Mouse (Mus musculus) pancreas, adult 10 weeks (tissue): ENCODE measurements around the gene Stip1. TPM values are rescaled to one million over a fixed set of nuclear protein-coding genes. Genes with fewer than 3 reads are reported as not detected.

Experiments used
- polyA plus RNA-seq: library from polyadenylated mRNA; stranded (reverse); fragments of 350-450 nt; fragmentation: Illumina TruSeq; extraction: RNeasy Lipid Tissue Mini Kit (QIAGEN cat#74804); gene quantifications from one replicate; pipeline ENCODE4 v1.2.3, GENCODE M21; 2015; ENCODE audit warnings: low read depth, low replicate concordance; ENCODE audit not compliant: insufficient read depth

Stip1 gene
- polyA plus RNA-seq = 15.0 TPM

DNA sequence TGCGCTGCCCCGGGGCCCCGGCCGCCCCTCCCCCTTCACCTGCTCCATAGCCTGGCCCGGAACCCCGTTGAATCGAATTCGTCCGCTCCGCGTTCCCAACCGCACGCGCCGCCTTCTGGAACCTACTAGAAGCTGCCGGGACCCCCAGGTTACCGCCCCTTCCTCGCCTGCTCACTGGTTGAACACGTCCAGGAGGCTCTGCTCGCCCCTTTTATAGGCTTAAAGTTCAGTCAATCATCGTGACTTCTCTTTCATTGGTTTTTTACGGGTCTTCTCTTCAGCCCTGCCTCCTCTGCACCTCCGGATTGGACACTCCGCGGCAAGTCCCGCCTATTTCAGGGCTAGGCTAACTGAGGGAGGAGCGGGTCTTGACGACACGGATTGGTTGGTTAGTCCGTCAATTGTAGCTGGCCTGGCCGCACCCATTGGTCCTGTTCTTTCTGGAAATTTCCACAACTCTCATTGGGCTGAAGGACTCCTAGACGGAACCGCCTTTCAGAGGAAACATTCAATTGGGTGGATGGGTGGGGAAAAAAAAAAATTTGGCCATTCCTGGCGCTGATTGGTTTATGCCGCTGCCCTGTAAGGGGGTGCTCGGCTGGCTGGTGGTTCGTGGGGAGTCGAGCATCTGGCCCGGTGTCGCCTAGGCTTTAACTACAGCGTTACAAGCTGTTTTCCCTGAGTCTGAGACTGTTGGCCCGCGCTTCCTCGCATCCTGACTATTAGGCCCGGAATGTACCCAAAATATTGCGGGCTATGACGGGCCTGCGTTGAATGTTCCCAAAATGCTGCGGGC, at the start of gene Stip1:
Gene Stip1 (minus strand): TSS at position 127 of the 796 bp plus-strand sequence.

DNA sequence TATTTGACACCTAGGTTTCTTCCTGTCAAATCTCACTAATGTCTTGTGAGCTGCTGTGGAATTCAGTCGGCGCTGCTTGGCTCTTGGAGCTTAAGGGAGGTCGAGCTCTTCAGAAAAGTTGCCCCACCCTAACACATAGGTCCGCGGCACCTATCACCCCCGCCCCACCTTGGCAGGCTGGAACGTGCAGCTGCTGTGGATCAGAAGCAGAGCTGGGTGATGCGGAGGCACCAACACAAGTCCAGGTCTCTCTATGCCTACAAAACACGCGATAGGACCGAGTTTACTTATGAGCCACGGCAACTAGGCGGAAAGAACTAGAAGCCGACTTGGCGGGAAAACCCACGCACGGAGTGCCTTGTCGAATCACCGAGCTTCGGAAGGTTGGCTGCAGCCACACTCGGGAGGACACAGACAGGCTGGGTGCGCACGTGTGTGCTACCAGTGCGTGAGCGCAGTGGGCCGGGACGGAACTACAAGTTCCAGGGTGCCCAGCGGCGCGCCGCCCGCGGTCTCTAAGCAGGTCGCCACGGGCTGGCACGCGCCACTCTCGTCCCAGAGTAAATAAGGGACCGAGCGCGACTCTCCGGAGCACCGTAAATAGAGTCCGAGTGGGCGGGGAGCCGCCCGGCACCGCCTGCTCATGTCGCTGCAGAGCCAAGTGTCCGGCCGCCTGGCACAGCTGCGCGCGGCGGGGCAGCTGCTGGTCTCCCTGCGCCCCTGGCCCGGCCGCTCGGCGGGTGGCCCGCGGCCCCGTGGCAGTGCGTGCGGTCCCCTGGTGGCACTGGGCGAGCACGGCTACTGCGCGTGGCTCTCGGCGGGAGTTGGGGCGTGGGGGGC, 16.7 kb upstream of the Stip1 start, which contains the start of gene Macrod1:
Gene Macrod1 (plus strand): TSS at position 563 of the 840 bp plus-strand sequence.

DNA sequence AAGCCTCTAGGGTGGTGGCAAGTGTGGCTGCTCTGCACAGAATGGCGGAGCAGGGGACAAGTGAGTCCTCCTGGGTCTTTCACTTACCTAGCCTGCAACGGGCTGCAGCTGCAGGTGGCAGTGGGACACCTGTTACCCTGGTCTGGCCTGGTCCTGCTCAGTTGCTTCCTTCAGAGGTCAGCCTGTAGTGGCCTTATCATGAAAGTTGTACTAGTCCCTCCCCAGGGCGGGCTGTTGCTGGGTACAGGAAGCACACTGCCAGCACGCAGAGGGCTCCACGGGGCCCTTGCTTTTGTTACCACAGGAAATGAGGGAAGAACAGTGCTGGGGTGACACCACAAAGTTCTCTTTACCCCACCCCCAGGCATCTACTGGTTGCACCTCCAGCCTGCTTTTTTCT, 20.6 kb downstream of the Stip1 start, which contains the start of gene Fermt3:
Gene Fermt3 (minus strand): TSS at position 279 of the 400 bp plus-strand sequence.

DNA sequence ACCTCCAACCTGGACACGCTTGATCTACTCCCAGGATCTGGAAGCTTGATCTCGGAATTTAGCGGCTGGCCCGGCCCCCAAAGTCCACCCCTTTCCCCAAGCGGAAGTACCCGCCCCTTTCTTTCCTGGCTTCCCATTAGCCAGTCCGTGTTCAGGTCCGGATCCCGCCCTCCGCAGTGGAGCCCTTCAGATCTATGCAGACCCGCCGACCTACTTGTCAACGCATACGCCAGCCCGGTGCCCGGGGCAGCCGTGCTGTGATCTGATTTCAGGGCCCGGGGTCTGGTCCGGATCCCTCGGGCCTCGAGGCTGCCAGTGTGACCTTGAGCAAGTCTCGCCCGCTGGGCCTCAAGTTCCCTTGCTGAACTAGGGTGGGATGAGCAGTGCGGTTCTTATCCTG, 43.8 kb downstream of the Stip1 start, which contains the start of the genes Nudt22 and Trpt1:
Gene Nudt22 (minus strand): TSS at position 112 of the 400 bp plus-strand sequence.
Gene Trpt1 (plus strand): TSS at position 126 of the 400 bp plus-strand sequence.

DNA sequence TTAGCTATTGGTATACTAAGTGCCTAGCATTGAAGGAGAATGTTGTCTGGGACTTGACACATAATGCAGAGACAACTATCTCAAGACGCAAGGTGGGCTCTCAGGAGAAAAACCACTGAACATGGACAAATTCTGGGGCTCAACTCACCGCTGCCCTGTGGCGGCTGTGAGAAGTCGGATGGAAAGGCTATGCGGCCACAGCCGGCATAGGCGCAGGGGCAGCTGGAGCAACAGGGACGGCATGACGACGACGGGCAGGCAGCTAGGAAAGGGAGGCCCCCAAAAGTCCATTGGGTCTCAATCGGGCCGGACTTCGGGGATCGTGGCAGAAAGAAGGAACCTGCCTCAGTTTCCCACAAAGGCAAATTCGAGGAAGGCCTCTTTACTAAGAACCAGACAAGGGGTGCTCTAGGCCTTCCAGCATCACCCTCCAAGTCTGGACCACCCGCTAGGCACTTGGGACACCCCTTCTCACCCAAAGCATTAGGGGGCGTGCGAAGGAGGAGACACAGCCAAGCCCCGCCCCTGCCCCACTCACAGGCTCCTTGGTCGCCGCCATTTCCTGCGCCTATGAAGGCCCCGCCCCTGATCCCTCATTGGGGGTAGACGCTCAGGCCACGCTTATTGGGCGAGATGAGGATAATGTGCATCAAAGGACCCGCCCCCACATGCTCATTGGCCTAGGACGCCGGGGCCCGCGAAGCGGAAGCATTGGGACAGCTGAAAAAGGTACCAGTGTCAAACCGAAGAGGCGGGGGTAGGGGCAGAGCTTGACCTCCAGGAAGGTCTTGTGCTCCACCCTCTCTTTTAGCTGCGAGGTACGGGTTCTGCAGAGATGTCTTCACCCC, 47.5 kb downstream of the Stip1 start, which contains the start of gene Dnajc4:
Gene Dnajc4 (minus strand): TSS at position 562 of the 848 bp plus-strand sequence.

DNA sequence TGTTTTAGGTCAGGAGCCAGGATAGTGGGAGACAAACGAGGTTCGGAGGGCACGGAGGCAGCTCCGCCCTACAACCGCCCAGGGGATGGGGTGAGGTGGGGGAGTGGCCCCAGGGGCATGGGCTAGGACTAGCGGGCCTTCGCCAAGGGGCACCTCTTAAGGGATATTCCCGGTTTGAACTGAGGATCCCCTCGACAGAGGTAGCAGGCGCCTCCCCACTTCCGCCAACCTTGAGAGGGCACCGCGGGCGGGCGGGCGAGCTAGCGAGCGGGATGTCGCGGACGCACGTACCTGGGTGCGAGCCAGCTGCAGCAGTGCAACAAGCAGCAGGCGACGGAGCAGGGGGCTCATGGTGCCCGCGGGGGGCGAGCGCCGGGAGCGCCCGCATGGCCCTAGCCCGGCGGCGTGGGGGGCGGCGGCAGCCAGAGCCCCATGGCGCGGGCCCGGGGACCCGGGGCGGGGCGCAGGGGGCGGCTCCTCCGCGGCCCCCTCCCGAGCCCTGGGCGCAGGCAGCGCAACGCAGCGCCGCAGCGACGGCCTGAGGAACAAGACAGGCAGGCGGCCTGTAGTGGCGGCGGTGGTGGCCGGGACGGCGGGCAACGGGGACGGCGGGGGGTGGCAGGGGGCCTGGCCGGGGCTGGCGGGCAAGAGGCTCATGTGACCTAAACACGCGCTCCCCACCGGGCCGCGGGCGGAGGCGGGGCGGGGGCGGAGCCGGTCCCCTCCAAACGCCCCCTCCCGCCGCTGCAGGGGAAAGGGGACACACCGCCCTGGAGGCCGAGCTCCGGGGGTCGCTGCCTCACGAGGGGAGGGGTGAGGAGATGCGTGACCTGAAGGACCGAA, 52.5 kb downstream of the Stip1 start, which contains the start of gene Vegfb:
Gene Vegfb (minus strand): TSS at position 591 of the 843 bp plus-strand sequence.

DNA sequence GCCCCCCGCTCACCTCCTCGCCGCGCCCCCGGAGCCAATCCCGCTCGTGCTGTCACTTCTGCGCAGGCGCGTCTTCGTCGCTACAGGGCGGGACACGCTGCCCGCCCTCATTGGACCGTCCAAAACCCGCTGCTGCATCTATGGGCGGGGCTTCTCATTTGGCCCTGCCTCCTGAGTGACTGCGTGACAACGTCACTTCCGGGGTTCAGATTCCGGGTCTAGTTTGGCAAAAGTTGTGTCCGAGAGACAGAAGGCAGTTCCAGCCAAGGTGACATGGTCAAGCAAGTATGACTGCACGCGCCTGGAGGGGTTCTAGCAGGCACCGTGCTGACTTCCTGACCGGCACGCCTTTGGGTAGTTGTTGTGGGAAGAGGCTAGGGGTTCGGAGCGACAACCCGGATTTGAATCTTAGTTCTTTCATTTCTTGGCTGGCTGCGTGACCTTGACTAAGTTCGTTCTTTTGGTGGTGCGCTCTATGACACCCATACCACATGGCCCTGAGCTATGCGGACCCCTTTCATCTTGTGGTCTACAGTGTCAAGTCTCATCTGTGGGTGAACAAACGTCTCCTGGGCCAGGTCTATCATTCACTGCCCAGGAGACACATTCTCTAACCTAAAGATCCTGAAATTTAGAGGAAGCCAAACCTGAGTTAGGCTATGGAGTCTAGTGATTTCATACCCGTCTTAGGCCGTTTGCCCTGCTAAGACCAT, 59.2 kb downstream of the Stip1 start, which contains the start of gene Fkbp2:
Gene Fkbp2 (minus strand): TSS at position 121 of the 713 bp plus-strand sequence.

DNA sequence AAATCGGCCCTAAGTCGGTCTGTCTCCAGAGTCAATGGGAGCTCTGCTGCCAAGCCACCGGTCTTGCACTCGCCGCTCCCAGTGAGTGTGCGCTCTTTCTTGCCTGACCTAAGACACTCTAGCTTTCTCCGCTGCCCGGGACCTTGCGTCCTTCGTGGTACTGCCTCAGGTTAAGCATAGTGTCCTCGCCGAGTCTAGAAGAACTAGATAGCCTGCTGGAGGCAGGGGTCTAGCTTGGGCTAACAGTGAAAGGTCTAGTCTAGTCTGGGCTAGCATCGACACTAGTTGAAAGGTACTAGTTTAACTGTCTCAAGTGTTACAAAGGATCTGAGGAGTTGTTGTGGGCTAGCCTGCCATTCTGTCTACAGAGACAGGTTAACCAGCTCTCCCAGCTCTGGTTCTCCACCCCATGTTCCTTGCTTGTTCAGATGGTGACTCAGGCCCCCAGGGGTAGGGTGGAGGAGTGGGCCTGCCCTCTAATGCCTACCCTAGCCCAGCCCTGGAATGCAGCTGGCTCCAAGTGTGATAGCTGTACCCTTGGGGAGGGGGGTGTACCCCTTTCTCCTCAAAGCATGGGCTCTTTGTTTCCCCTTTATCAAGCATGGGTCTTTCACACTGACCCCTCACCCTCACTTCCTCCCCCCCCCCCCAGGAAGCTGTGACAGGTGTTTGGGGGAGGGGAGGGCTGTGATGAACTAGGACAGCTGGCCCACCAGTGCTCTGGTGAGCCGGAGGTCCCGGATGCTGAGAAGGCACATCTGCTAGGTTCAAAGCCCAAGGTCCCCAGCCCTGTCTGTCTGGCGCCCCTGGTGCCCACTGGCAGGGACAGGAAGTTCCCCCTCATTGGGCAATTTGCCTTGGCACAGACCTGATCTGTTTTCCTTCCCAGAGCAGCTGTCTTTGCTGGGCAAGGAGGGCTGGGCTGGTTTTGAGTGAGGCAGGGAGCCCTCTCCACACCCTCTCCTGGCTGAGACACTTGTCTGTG, 63.9 kb downstream of the Stip1 start, which contains the start of gene Plcb3:
Gene Plcb3 (minus strand): TSS at position 934 of the 985 bp plus-strand sequence.

DNA sequence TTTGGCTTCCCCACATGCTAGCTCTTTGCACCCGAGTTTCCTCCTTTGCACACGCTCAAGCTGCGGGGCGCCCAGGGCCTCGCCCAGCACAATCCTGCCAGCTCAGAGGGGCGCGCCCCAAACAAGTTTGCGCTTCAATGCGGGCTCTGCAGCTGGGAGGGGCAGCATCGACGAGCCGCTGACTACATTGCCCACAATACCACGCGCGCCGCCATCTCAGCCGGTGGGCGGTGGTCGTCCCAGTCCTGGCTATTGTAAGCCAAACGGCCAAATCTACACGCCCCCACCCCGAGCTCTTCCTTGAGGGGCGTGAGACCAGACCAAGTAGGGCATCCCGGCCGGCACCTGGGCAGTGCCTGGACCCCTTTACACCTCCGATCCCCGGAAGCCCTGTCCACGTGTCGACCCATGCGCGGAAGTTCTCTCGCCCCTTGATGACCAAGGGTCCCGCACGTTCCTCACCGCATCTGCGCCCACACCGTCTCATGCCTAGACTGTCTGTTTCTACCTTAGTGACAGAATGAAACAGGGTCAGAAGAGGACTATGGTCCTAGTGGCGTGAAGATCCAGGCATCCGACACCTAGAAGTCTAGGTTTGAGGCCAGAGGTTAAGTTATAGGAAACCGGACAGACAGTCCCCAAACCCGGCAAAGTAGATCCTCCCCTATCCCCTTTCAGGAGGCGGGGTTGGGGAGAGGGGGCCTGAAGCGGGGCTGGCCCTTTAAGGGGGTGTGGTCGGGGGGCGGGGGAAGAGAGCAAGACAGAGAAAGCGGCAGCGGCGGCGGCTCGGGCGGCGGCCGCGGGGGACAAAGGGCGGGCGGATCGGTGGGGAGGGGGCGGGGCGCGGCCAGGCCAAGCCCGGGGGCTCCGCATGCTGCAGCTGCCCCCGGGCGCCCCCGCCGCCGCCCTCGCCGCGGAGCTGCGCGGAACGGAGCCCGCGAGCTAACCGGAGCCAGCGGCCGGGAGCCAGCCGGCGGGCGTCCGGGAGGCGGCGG, 65.3 kb downstream of the Stip1 start, which contains the start of gene Ppp1r14b:
Gene Ppp1r14b (plus strand): TSS at position 758 of the 995 bp plus-strand sequence.

Other genes starting within 250 kb of the Stip1 start
- gene Rps6ka4, start 199.3 kb downstream of the Stip1 start, polyA plus RNA-seq = 5.0 TPM
- gene Ccdc88b, start 181.8 kb downstream of the Stip1 start, polyA plus RNA-seq = 1.2 TPM
- 23.1 TPM for gene Trmt112, start 130.3 kb downstream of the Stip1 start, polyA plus RNA-seq
- gene Prdx5, start 129.9 kb downstream of the Stip1 start, polyA plus RNA-seq = 34.0 TPM
- 7.1 TPM for gene Esrra, start 118.2 kb downstream of the Stip1 start, polyA plus RNA-seq
- not detected for gene Catsperz, start 114.6 kb downstream of the Stip1 start, polyA plus RNA-seq
- not detected for gene Kcnk4, start 105.5 kb downstream of the Stip1 start, polyA plus RNA-seq
- gene Bad, start 98.1 kb downstream of the Stip1 start, polyA plus RNA-seq = 7.5 TPM
- 29.3 TPM for gene Gpr137, start 97.5 kb downstream of the Stip1 start, polyA plus RNA-seq
- 50.5 TPM for gene Ppp1r14b, start 65.0 kb downstream of the Stip1 start, polyA plus RNA-seq
- gene Plcb3, start 63.5 kb downstream of the Stip1 start, polyA plus RNA-seq = 13.1 TPM
- gene Fkbp2, start 59.5 kb downstream of the Stip1 start, polyA plus RNA-seq = 89.4 TPM
- 14.7 TPM for gene Vegfb, start 52.3 kb downstream of the Stip1 start, polyA plus RNA-seq
- gene Dnajc4, start 47.4 kb downstream of the Stip1 start, polyA plus RNA-seq = 15.7 TPM
- gene Nudt22, start 43.9 kb downstream of the Stip1 start, polyA plus RNA-seq = 47.9 TPM
- gene Trpt1, start 43.8 kb downstream of the Stip1 start, polyA plus RNA-seq = 6.4 TPM
- 2.3 TPM for gene Fermt3, start 20.5 kb downstream of the Stip1 start, polyA plus RNA-seq
- 9.8 TPM for gene Macrod1, start 16.8 kb upstream of the Stip1 start, polyA plus RNA-seq
- 0.54 TPM for gene Flrt1, start 65.8 kb upstream of the Stip1 start, polyA plus RNA-seq
- gene Otub1, start 166.3 kb upstream of the Stip1 start, polyA plus RNA-seq = 15.2 TPM
- 113 TPM for gene Cox8a, start 177.6 kb upstream of the Stip1 start, polyA plus RNA-seq
- 4.7 TPM for gene Naa40, start 201.2 kb upstream of the Stip1 start, polyA plus RNA-seq
- not detected for gene Rcor2, start 227.4 kb upstream of the Stip1 start, polyA plus RNA-seq